Mouse (Mus musculus) v-Abl transformed pro-B cells (cell line): Measurements from ENCODE around the gene Pde10a.

Experiments
- in situ Hi-C, 2 experiments: fragments of 400-800 bp; cut with MboI; formaldehyde crosslinking; loops; one replicate each; pipeline ENCODE4 v1.15.1; 2025; ENCODE audit not compliant: unreplicated experiment in 2 of 2

Pde10a gene

DNA sequence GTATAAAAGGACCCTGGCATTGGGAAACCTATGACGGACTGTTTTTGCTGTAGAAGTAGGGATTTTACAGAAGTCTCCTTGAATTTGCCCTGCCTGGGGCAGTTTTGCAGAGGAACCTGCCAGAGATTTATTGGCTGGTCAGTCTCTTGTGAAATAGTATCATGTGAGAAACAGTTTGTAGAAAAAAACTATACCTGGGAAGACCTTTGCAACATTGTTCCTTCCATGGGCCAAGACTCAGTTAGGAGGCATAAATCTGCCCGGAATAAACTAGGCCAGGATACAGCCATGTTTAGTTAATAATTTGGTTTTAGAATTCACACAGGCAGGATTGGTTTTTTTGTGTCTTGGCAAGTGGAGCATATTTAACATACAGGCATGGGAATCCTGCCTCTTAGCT lies 458.4 kb downstream of the Pde10a start:
- in situ Hi-C loops, result no loop called here

DNA sequence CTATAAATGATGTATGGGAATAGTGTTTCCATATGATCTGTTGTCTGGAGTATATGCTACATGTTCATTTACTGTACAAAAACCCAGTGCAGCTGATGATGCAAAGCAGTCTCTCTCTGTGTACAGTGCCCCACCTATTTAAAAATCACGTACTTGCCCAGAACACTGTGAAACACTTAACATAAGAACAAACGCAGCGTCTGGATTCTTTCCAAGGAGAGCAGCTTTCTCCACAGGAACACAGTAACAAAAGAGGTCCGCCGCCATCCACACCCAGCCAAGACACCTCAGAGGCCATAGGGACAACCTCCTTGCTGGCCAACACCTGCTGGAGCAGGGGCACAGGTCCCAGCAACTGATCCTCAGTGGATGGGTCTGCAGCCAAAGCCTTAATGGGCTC lies 460.5 kb downstream of the Pde10a start:
- in situ Hi-C loops, result no loop called here

DNA sequence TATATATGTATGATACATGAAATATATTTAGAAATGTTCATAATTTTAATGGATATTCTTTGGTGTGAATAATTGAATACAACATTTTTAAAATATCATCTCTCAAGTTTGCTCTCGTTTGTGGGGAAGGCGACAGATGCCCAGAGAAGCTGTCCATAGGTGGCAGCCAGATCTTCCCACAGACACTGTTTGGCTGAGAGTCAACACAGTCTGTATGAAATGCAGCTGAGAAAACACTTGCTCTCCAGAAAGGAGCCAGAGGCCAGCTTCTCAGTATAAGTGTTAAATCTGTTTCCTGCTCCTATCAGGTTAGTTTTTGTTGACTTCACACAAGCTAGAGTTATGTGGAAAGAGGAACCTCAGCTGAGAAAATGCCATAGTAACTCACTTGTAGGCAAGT lies 461.4 kb downstream of the Pde10a start:
- in situ Hi-C loops, result no loop called here

DNA sequence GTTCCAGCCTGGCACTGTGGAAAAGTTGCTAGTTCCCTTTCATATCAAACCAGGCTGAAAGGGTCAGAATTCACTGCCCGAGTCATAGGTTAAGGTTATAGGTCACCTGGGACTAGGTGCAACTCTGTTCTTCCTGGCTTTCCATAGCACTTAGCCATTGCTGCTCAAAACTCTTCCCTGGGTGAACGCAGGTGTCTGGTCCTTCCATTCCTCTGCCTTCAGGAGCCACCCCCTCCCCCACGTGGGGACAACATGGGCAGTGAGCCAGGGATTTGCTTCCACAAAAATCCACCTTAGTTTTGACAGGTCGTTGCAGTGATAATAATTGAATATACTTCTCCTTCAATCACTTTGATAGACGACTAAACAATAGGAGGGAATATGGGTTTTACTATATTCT lies 462.2 kb downstream of the Pde10a start:
- in situ Hi-C loops, result no loop called here

DNA sequence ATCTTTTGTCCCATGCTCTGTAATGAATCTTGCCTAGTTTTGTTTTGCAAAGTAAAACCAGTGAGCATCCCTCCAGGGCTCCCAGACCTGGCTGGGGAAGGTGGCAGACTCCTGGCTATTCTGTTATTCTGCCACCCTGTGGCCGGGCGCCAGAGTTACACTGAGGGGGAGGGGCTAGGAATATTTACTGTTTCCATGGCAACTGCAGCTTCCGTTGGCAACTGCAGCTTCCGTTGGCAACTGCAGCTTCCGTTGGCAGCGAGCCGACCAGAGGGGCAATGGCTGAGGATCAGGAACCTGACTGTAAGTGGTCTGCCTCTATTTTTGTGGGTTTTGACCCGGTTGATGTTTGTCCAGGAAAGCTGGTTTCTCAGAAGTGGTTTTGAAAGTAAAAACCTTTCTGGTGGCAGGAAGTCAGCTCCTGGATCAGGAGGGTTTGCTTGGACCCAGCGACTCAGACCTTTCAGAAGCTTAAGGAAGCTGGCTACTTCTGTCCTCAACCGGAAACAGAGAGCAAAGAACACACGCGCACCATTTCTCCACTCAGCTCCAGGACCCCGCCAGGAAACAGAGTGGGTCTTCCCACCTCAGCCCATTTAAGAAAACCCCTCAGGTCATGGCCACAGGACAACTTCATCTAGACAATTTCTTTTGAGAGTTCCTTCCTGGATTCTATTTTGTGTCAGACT lies 463.1 kb downstream of the Pde10a start, which contains the start of gene 1700010I14Rik:
Gene 1700010I14Rik, plus strand, starts transcription at position 215 of the 689 bp plus-strand sequence.
- in situ Hi-C loops, result no loop called here

DNA sequence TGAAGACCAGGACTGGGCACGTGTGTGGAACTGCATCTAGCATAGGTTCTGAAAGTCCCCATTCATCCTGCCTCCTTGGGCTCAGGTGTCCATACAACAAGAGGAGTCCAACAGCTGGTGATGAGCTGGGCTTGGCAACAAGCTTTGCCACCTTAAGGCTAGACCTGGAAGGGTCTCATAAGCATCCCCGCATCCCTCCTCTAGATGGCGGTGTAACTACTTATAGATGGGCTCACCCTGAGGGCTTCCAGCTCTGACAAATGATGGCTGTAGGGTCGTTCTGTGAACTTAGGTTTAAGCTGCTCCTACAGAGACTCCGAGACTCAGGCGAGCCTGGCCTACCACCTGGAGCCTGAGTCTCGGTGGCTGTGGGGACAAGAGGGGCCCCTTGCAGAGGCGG lies 466.0 kb downstream of the Pde10a start:
- in situ Hi-C loops, result no loop called here

DNA sequence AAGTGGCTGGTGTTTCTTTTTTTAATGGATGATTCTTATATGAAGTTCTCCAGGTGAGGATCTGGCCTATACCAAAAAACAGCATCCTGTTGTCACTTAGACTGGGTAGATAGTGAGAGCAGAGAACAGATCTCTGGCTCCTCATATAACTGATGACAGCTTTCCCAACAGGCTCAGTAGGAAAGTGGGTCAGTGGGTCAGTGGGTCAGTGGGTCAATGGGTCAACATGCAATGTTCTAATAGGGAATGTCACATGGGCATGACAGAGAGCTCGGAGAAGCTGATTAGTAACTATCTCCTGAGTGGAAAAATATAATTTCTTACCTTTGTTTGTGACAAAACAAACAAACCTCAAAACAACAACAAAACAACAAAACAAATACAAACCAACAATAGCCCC lies 470.2 kb downstream of the Pde10a start:
- in situ Hi-C loops, result no loop called here

DNA sequence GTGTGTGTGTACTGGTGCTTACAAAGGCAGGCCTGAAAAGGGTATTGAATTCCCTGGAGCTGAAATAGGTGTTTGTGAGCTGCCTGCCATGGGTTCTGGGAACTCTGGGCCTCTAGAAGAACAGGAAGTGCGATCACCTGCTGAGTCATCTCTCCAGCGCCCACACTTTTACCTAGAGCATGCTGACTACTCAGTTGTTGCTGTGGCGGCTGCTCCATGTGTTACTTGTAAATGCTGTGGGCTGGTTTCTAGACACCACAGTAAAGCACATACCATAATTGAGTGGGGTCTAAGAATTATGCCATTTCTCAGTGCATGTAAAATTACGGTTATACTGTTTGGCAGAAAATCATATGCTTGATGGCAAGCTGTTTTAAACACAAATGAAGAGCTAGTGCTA lies 477.3 kb downstream of the Pde10a start:
- in situ Hi-C loops, result no loop called here

DNA sequence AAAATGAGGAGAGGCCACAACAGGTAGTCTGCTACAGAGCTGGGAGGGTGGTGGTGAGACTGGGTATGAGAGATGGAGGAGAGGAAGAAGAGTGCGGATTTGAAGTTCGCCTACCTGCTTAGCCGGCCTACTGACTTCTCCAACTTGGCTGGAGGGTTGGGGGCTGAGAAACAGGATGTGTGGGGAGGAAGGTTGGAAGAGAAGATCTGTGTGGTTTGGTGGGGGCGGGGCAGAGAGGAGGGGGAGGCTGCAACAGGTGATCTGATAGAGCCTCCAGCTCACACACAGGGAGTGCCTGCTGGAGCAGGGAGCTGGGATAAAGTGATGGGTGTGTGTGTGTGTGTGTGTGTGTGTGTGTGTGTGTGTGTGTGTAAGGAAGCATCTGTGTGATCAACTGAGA lies 479.3 kb downstream of the Pde10a start:
- in situ Hi-C loops, result no loop called here

DNA sequence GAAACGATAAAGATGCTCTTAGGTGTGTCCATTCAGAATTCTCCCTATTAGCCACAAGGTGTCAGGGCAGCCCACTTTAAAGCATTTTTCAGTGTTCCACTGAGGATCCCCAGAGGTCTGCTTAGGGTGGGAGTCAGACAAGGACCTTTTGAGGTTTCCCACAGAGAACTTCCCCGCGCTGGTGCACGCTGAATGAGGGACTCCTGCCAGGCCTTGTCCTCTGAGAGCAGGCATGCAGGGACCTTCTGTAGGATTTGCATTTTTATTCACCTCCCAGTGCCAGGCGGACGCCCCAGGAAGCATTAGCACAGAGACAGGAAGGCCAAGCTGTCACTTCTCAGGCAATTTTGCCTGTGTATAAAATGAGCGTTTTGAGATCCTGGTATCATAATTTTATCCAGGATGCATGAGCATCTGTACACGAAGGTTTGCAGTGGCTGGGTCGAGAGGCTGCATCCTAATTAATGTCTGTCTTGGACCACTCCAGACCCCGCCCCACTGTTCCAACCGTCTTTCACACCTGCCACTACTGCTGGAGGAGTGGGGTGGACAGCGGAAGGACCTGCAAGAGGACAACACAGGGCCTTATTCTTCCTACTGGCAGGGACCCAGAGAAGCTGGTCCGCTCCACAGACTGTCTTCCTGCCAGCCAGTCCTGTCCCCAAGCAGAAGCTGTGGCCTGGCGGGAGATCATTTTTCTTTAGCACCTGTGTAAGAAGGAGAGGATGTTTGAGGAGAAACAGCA lies 498.2 kb downstream of the Pde10a start:
- in situ Hi-C loops, result no loop called here

DNA sequence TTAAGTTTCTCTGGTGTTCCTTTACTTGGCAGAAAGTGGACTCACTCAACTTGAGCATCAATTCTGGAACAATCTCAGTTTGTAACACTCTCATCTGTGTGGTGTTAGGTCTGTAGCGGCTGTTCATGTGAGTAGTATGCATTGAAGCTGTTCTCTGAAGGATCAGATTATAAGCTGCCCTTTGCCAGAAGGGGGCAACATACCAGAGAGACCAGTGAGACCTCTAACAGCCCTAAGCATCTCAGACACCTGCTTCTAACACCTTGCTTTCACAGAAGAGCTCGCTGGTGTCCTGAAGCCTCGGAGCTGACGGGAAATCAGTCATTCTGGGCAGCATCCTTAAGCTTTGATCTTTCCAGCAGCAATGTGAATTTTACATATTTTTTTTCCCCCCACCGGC lies 505.0 kb downstream of the Pde10a start:
- in situ Hi-C loops, result loop anchor here (10.0 kb wide), 2 partner anchors 115 to 415 kb away; no protein-coding TSS in a partner anchor

DNA sequence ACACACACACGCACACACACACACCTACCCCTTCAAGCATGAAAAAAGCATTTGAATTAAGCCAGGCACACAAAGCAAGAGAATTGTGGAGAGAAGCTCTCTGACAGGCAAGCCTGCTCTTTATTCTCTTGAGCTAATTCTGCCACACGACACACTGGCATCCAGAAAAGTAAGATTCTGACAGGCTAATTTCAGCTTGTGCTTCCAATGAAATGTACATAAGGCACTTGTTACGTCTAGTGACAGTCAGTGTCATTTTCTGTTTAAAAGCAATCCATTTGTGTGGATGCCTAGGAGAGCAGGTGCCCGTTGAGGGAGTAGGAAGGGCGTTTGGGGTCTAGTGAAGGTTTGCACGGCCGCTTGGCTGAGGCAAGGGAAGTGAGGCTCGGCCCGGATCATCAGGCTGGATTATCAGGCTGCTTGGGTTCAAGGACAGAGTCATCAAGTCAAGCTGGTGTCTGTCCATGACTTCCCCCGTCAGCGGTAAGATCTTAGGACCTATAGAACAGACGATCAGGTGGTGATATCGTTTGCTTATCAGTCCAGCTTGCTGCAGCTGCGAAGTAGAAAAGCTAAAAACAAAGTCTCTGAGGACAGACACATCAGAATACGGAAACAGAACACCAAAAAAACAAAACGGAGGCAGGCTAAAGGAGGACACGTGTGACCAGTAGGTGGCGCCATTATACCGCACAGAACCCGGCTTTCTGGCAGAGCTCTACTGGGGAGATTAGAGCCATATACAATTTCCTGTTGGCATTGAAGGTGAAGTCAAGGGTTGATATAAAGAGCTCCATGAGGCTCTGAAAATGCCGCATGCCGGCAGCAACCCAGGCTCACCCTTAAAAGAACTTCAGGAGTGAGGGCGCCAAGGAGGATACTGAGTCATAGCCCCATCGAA lies 506.3 kb downstream of the Pde10a start:
- in situ Hi-C loops, result loop anchor here (10.0 kb wide), 2 partner anchors 113 to 417 kb away; no protein-coding TSS in a partner anchor

DNA sequence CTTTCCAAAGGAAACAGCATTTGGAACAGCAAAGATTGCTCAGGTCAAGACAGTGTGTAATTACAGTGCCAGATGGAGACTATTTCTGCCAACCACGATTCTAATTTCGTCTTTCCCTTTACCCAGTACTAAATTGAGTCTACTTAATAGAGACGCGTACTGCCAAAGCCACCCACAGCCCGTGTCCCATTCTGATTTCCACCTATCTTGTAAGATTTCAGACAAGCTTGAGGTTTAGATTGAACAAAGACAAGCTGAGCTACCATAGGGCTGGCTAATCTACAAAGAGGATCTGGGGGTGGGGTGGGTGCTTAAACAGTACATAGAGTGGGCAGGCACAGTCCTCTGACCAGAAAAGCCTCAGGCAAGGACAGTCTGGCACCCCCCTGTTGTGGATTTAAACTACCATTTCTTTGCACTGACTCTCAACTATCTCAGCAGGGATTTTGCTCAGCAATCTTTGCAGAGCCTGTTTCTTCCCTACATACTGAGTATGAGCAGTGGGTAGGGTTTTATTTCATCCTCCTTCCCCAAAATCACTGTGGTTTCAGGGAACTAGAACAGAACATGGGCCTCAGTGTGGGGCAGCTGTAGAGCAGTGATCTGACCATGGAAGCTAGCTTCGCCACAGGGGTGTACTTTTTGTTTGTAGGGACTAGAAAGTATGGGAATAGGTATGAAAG lies 507.3 kb downstream of the Pde10a start:
- in situ Hi-C loops, result loop anchor here (10.0 kb wide), 2 partner anchors 112 to 418 kb away; no protein-coding TSS in a partner anchor

DNA sequence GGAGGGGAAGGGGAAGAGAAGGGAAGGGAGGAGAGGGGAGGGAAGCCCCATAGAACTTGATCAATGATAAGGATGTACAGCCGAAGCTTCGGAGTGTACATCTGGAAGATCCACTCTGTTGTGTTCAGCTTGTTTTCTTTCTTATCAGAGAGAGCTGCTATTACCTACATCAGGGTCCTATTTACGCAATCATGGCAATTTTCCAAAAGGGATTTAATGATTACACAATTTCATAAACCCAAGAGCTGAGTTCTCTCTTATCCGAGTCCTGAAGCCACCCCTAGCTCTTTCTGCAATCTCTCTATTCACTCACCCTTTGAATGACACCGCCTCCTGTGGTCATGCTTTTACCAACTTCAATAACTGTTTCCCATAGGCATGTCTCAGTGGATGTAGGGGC lies 508.3 kb downstream of the Pde10a start:
- in situ Hi-C loops, result loop anchor here (10.0 kb wide), 2 partner anchors 111 to 419 kb away; no protein-coding TSS in a partner anchor

DNA sequence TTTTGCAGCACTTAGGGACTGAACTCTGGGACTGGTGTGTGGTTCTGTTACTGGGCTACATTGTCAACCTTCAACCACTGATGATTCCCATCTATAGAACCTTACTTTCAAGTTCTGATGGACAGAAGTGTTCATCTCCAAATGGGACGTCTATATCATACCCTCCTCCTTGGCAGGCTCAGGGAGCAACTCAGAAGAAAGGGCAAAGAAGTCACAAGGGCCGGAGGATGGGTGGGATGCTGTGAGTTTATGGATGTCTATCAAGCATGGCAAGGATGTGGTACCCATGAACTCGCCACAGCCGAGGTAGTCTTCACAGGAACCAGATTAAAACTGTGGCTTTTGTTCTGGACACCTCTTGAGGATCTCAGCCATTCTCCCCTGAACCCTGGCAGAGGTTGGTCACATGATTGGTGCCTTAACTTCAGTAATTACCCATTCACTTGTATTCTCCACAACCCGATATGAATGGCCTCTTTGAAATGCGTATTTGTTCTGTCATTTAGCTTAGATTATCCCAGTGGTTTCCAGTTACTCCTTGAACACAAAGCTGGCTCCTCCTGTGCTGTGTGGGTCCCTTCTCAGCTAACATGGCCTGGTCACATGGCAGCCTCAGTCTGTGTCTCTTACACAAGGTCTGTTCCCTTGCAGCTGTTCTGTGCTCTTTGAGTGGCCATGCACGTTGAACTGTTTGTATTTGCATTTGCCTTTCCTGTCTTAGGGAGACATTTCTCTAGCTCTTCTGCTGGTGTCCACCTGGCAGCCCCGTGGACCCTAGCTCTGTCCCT lies 510.6 kb downstream of the Pde10a start:
- in situ Hi-C loops, result loop anchor here (10.0 kb wide), 2 partner anchors 109 to 421 kb away; no protein-coding TSS in a partner anchor
